Mouse (Mus musculus): ENCODE measurements around the gene Slc22a18. TPM values are rescaled to one million over a fixed set of nuclear protein-coding genes. Genes with fewer than 3 reads are reported as not detected.
A peak's percentile ranks its signal among the peaks of the same experiment; 100 is the strongest.

Slc22a18 gene
- polyA plus RNA-seq, 1 experiment from 2014 or later: 8.7 TPM

DNA sequence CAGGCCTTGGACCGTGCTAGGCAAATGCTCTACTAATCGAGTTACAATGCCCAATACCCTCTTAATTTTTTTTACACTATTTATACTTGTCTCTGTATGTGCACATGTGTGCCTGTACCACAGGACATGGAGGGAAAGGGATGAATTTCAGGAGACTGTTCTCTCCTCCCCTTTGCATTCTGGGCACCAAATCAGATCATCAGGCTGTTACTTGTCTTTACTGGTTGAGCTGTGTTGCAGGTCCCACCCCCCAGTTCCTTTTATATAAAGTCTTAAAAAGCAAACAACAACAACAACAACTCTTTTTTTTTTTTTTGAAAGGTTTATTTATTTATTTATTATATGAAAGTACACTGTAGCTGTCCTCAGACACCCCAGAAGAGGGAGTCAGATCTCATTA lies 31.9 kb downstream of the Slc22a18 start:
- no peak overlapping the region for H3K4me2 ChIP-seq (ENCODE audit: low read length)
- H3K27me3 ChIP-seq (replicated peaks; ENCODE audit: control insufficient read depth, insufficient read depth, low read length): peaks cover 40% of the 10 kb centered on the region
- H3K27ac ChIP-seq (ENCODE audit: low read depth): no peak overlapping the region
- WGBS: 81% methylated on average over 2 of the region's 2 CpGs
- no peaks in the 10 kb centered on the region for H3K36me3 ChIP-seq (ENCODE audit: control insufficient read depth, insufficient read depth, low read length)
- H3K9me3 ChIP-seq (ENCODE audit: control insufficient read depth, low read length): no peaks in the 10 kb centered on the region
- H3K4me1 ChIP-seq (replicated peaks; ENCODE audit: control insufficient read depth, insufficient read depth, low read length): peaks cover 5% of the 10 kb centered on the region
- H3K4me3 ChIP-seq (ENCODE audit: low read depth, low read length): no peak overlapping the region
- ATAC-seq (replicated peaks; ENCODE audit: low FRiP score, low TSS enrichment, low read depth): no peak
- DNase-seq (ENCODE audit: low spot score): no peak
- H3K9ac ChIP-seq (ENCODE audit: low read length): no peak overlapping the region

DNA sequence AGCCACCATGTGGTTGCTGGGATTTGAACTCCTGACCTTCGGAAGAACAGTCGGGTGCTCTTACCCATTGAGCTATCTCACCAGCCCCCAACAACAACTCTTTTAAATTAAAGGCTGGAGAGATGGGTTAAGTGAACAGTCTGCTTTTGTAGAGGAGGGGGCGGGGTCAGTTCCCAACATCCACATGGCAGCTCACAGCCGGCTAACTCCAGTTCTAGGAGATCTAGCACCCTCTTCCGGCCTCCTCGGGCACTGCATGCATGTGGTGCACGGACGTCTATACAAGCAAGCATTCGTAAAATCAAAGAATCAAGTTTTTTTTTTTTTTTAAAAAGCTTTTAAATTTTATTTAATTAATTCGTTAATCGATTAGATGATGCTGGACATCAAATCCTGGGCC lies 32.3 kb downstream of the Slc22a18 start:
- DNase-seq (ENCODE audit: low spot score) (peak; percentile 87), ATAC-seq (replicated peaks; ENCODE audit: low FRiP score, low TSS enrichment, low read depth) (no peak)
- WGBS: 28% methylated on average over 11 of the region's 11 CpGs
- Histone ChIP-seq H3K4me1 (replicated peaks; ENCODE audit: control insufficient read depth, insufficient read depth, low read length) (peaks cover 5% of the 10 kb centered on the region), H3K9ac (ENCODE audit: low read length) (no peak overlapping the region), H3K4me3 (ENCODE audit: low read depth, low read length) (no peak overlapping the region), H3K4me2 (ENCODE audit: low read length) (no peak overlapping the region), H3K36me3 (ENCODE audit: control insufficient read depth, insufficient read depth, low read length) (no peaks in the 10 kb centered on the region), H3K9me3 (ENCODE audit: control insufficient read depth, low read length) (no peaks in the 10 kb centered on the region), H3K27ac (ENCODE audit: low read depth) (no peak overlapping the region), H3K27me3 (replicated peaks; ENCODE audit: control insufficient read depth, insufficient read depth, low read length) (peaks cover 36% of the 10 kb centered on the region)

DNA sequence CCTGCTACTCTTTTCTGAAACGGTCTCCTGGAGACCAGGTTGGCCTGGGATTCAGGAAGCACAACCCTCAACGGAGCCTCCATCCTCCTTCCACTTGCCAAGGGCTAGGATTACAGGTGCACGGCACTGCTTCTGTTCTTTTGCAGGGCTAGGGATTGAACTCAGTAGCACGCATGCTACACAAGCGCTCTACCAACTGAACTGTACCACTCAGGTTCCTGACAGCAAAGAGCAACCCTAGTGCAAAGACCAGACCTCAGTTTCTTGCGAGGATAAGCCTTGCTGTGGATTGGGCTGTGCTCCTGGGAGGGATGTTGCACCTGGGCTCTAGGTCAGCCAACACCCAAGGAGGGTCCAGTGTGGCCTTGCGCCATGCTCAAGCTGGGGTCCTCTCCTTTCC lies 32.7 kb downstream of the Slc22a18 start:
- 65% methylated on average over 7 of the region's 7 CpGs for WGBS
- no peak overlapping the region for H3K4me3 ChIP-seq (ENCODE audit: low read depth, low read length)
- H3K27me3 ChIP-seq (replicated peaks; ENCODE audit: control insufficient read depth, insufficient read depth, low read length): peaks cover 32% of the 10 kb centered on the region
- H3K27ac ChIP-seq (ENCODE audit: low read depth): no peak overlapping the region
- no peaks in the 10 kb centered on the region for H3K36me3 ChIP-seq (ENCODE audit: control insufficient read depth, insufficient read depth, low read length)
- peaks cover 5% of the 10 kb centered on the region for H3K4me1 ChIP-seq (replicated peaks; ENCODE audit: control insufficient read depth, insufficient read depth, low read length)
- no peak for DNase-seq (ENCODE audit: low spot score)
- H3K9me3 ChIP-seq (ENCODE audit: control insufficient read depth, low read length): no peaks in the 10 kb centered on the region
- no peak for ATAC-seq (replicated peaks; ENCODE audit: low FRiP score, low TSS enrichment, low read depth)
- H3K9ac ChIP-seq (ENCODE audit: low read length): no peak overlapping the region
- no peak overlapping the region for H3K4me2 ChIP-seq (ENCODE audit: low read length)

DNA sequence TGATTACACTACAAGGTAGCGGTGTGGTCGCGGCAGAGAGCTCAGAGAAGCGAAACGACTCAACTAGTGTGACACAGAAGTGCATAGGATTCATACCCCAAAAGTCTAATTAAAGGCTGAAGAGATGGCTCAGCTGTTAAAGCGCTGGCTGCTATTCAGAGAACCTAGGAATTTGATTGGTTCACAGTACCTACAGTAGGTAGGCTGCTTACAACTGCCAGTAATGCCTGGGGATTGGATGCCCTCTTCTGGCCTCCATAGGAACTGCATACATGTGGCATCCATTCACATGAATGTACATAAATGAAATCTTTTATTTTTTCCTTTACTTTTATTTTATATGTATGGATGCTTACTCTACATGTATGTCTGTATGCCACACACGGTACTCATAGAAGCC lies 33.1 kb downstream of the Slc22a18 start:
- ATAC-seq (replicated peaks; ENCODE audit: low FRiP score, low TSS enrichment, low read depth): no peak
- 35% methylated on average over 7 of the region's 7 CpGs for WGBS
- peaks cover 28% of the 10 kb centered on the region for H3K27me3 ChIP-seq (replicated peaks; ENCODE audit: control insufficient read depth, insufficient read depth, low read length)
- H3K9ac ChIP-seq (ENCODE audit: low read length): no peak overlapping the region
- H3K36me3 ChIP-seq (ENCODE audit: control insufficient read depth, insufficient read depth, low read length): no peaks in the 10 kb centered on the region
- H3K4me2 ChIP-seq (ENCODE audit: low read length): no peak overlapping the region
- peak; percentile 69 for DNase-seq (ENCODE audit: low spot score)
- no peak overlapping the region for H3K27ac ChIP-seq (ENCODE audit: low read depth)
- no peak overlapping the region for H3K4me3 ChIP-seq (ENCODE audit: low read depth, low read length)
- H3K9me3 ChIP-seq (ENCODE audit: control insufficient read depth, low read length): no peaks in the 10 kb centered on the region
- peaks cover 5% of the 10 kb centered on the region for H3K4me1 ChIP-seq (replicated peaks; ENCODE audit: control insufficient read depth, insufficient read depth, low read length)

DNA sequence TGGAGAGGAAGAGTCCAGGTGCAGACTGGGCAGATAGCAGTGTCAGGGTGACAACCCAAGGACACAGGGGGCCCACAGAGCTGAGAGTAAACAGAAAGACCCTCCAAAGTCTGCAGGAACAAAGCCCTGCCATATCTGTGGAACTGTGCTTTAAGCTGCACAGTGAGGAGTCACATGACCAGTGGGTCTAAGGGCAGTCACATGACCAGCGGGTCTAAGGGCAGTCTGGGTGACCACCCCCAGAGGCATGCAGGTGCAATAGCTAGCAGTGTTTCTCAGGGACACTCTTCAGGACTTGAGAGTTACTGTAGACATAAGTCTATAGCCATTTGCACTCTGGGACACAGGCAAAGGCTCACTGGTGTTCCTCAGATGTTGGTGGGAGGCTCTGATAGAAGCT lies 36.0 kb downstream of the Slc22a18 start:
- ATAC-seq (replicated peaks; ENCODE audit: low FRiP score, low TSS enrichment, low read depth): no peak
- Histone ChIP-seq H3K4me3 (ENCODE audit: low read depth, low read length) (no peak overlapping the region), H3K27me3 (replicated peaks; ENCODE audit: control insufficient read depth, insufficient read depth, low read length) (peaks cover 5% of the 10 kb centered on the region; the same call in 1 of the 2 replicates), H3K9ac (ENCODE audit: low read length) (no peak overlapping the region), H3K36me3 (ENCODE audit: control insufficient read depth, insufficient read depth, low read length) (peaks cover 22% of the 10 kb centered on the region), H3K4me2 (ENCODE audit: low read length) (no peak overlapping the region), H3K4me1 (replicated peaks; ENCODE audit: control insufficient read depth, insufficient read depth, low read length) (no peaks in the 10 kb centered on the region), H3K27ac (ENCODE audit: low read depth) (no peak overlapping the region), H3K9me3 (ENCODE audit: control insufficient read depth, low read length) (no peaks in the 10 kb centered on the region)
- 70% methylated on average over 1 of the region's 1 CpGs for WGBS
- DNase-seq (ENCODE audit: low spot score): no peak

- peaks cover 34% of the 10 kb centered on the region for H3K36me3 ChIP-seq (ENCODE audit: control insufficient read depth, insufficient read depth, low read length)
- no peaks in the 10 kb centered on the region for H3K4me1 ChIP-seq (replicated peaks; ENCODE audit: control insufficient read depth, insufficient read depth, low read length)
- DNase-seq (ENCODE audit: low spot score) (no peak), ATAC-seq (replicated peaks; ENCODE audit: low FRiP score, low TSS enrichment, low read depth) (no peak)
- H3K9ac ChIP-seq (ENCODE audit: low read length): no peak overlapping the region
- H3K27ac ChIP-seq (ENCODE audit: low read depth): no peak overlapping the region
- H3K4me2 ChIP-seq (ENCODE audit: low read length): no peak overlapping the region
- H3K9me3 ChIP-seq (ENCODE audit: control insufficient read depth, low read length): no peaks in the 10 kb centered on the region
- WGBS: 89% methylated on average over 3 of the region's 3 CpGs
- H3K27me3 ChIP-seq (replicated peaks; ENCODE audit: control insufficient read depth, insufficient read depth, low read length): no peaks in the 10 kb centered on the region
- H3K4me3 ChIP-seq (ENCODE audit: low read depth, low read length): no peak overlapping the region
Measured at GRCm38 (mm10) chr7:143510593-143511334, 37.2 kb downstream of the Slc22a18 start.

DNA sequence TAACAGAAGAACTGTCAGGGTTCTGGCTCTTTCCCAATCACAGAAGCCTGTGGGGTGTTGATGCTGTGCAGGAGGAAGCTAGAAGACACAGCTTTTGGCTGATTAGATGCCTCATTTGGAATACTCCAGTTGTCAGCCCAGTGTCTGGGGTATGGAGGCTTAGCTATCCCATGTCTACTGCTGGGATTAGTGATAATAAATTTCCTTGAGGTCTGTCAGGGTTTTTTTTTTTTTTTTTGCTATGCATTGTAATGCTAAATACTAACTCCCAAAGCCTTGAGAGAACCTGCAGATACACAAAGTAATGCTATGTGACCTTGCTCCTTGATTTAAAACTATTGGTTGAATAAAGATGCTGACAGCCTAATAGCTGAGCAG lies 37.8 kb downstream of the Slc22a18 start:
- no peaks in the 10 kb centered on the region for H3K27me3 ChIP-seq (replicated peaks; ENCODE audit: control insufficient read depth, insufficient read depth, low read length)
- ATAC-seq (replicated peaks; ENCODE audit: low FRiP score, low TSS enrichment, low read depth): no peak
- no peaks in the 10 kb centered on the region for H3K9me3 ChIP-seq (ENCODE audit: control insufficient read depth, low read length)
- H3K4me1 ChIP-seq (replicated peaks; ENCODE audit: control insufficient read depth, insufficient read depth, low read length): no peaks in the 10 kb centered on the region
- no peak overlapping the region for H3K4me3 ChIP-seq (ENCODE audit: low read depth, low read length)
- no peak for DNase-seq (ENCODE audit: low spot score)
- no peak overlapping the region for H3K4me2 ChIP-seq (ENCODE audit: low read length)
- H3K9ac ChIP-seq (ENCODE audit: low read length): no peak overlapping the region
- no peak overlapping the region for H3K27ac ChIP-seq (ENCODE audit: low read depth)
- H3K36me3 ChIP-seq (ENCODE audit: control insufficient read depth, insufficient read depth, low read length): peaks cover 39% of the 10 kb centered on the region

DNA sequence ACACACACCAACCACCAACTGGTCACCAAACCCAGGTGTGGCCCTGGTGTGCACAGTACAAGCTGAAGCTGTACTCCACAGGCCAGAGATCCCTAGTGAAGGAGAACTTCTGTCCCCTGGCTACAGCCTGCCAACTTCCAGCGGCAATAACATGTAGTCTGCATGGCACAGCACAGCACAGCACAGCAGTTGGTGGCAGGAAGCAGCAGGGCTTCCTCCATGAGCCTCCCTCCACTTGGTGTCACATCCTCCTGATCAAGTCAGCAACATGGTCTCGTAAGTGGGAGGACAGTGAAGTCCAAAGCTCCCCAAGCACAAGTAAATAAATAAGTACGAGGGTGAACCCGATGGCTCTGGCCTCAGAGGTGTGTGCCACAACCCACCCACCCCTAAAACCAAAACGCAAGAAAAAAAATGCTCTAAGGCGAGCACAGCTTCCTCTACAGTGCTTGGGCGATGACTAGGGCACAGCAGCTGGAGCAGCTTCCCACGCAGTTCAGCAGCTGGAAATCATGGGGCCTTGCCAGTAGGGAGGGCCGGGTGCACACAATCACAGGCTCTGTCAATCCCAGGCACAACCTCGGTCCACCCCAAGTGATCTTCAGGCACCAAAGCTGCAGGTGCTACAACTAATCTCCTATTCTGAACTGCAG lies 40.4 kb downstream of the Slc22a18 start:
- Histone ChIP-seq H3K9me3 (ENCODE audit: control insufficient read depth, low read length) (no peaks in the 10 kb centered on the region), H3K4me3 (ENCODE audit: low read depth, low read length) (no peak overlapping the region), H3K27ac (ENCODE audit: low read depth) (no peak overlapping the region), H3K9ac (ENCODE audit: low read length) (no peak overlapping the region), H3K36me3 (ENCODE audit: control insufficient read depth, insufficient read depth, low read length) (peaks cover 65% of the 10 kb centered on the region), H3K4me2 (ENCODE audit: low read length) (no peak overlapping the region), H3K4me1 (replicated peaks; ENCODE audit: control insufficient read depth, insufficient read depth, low read length) (no peaks in the 10 kb centered on the region), H3K27me3 (replicated peaks; ENCODE audit: control insufficient read depth, insufficient read depth, low read length) (no peaks in the 10 kb centered on the region)
- whole genome bisulfite sequencing: 91% methylated on average over 10 of the region's 10 CpGs
- ATAC-seq (replicated peaks; ENCODE audit: low FRiP score, low TSS enrichment, low read depth) (no peak), DNase-seq (ENCODE audit: low spot score) (no peak)

DNA sequence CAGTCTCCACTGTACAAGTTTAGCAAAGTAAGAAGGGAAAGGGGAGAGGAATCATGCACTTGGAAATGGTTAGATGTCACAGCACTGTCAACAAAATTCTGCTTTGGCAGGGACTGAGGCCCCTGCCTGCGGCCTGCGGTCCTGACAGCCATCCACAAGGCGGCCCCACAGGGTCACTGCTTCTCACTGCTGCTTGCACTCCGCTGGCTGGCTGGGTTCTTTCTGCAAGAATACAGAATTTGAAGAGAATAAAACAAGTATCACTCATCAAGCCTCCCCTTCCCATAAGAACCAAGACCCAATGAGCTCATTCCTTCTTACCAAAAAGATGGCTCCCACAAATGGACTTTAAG lies 40.9 kb downstream of the Slc22a18 start:
- WGBS: 97% methylated on average over 4 of the region's 4 CpGs

More for the DNA sequence above, 40.9 kb downstream of the Slc22a18 start:
- H3K27ac ChIP-seq (ENCODE audit: low read depth): no peak overlapping the region
- H3K9me3 ChIP-seq (ENCODE audit: control insufficient read depth, low read length): no peaks in the 10 kb centered on the region
- H3K4me1 ChIP-seq (replicated peaks; ENCODE audit: control insufficient read depth, insufficient read depth, low read length): no peaks in the 10 kb centered on the region
- H3K4me2 ChIP-seq (ENCODE audit: low read length): no peak overlapping the region
- H3K36me3 ChIP-seq (ENCODE audit: control insufficient read depth, insufficient read depth, low read length): peaks cover 70% of the 10 kb centered on the region
- DNase-seq (ENCODE audit: low spot score) (no peak), ATAC-seq (replicated peaks; ENCODE audit: low FRiP score, low TSS enrichment, low read depth) (no peak)
- no peak overlapping the region for H3K4me3 ChIP-seq (ENCODE audit: low read depth, low read length)
- H3K9ac ChIP-seq (ENCODE audit: low read length): no peak overlapping the region
- H3K27me3 ChIP-seq (replicated peaks; ENCODE audit: control insufficient read depth, insufficient read depth, low read length): no peaks in the 10 kb centered on the region
